25 mouse cellular contexts compared by ENCODE assay signal in genomic region chr17:79626241-79626816, GRCm38 (mm10). TPM values are rescaled to one million over a fixed set of nuclear protein-coding genes. Genes with fewer than 3 reads are reported as not detected.
DNase-seq lines count a peak whose midpoint lies in the region; ATAC-seq and TF ChIP-seq lines count a peak whose summit lies in the region.
"Had no signal": no experiment of that assay in that cellular context is flagged by ENCODE, and none has a peak within 500 bp of the region (broad histone marks: within the 10 kb centered on the region; RNA-seq: fewer than 3 reads in every experiment).

No protein-coding gene starts in this region.

- no peak for TF ChIP-seq POLR2A in kidney, adult 2 months (IDR thresholded peaks at IDR 0.05; ENCODE audit: low read depth, low read length)

- peak; percentile 67 for ATAC-seq in frontal cortex, adult (ENCODE audit: low TSS enrichment)
- ATAC-seq in kidney, postnatal 0 days (replicated peaks; ENCODE audit: low FRiP score, low read depth): no peak
- ATAC-seq: forebrain, embryonic 13.5 days; forebrain, embryonic 16.5 days; hindbrain, embryonic 16.5 days; intestine, embryonic 15.5 days; Patski had no signal

- H3K9ac ChIP-seq in kidney, postnatal 0 days (ENCODE audit: low read depth, low read length): no peak overlapping the region
- H3K9ac ChIP-seq: forebrain, embryonic 13.5 days; hindbrain, embryonic 13.5 days; intestine, embryonic 15.5 days had no signal

- H3K27ac ChIP-seq in kidney, postnatal 0 days: no peak overlapping the region
- no peak overlapping the region for H3K27ac ChIP-seq in kidney, adult 2 months (ENCODE audit: insufficient read depth, low read depth, low read length)
- H3K27ac ChIP-seq: forebrain, embryonic 10.5 days; forebrain, embryonic 13.5 days; hindbrain, embryonic 10.5 days; hindbrain, embryonic 13.5 days; intestine, embryonic 15.5 days had no signal

- no peak for DNase-seq in frontal cortex, postnatal 10 days (ENCODE audit: low spot score in 2 of 2)
- peak; percentile 22 for DNase-seq in kidney, postnatal 0 days (ENCODE audit: low spot score)
- no peak for DNase-seq in kidney, adult 2 months
- DNase-seq in R1 (ENCODE audit: low read depth, low spot score): peak; percentile 54
- DNase-seq in embryo, embryonic 11 days: no peak
- DNase-seq: adrenal gland, adult 2 months; adrenal gland, postnatal 14 days; cerebellum, adult 11-12 months; cerebellum, adult 8-10 months; cerebellum, postnatal 10 days; cerebellum, postnatal 36 days; gastrocnemius, postnatal 36 days; heart, postnatal 36 days had no signal

- H3K4me3 ChIP-seq in kidney, postnatal 0 days (replicated peaks; ENCODE audit: low read depth, low read length): no peak overlapping the region
- no peak overlapping the region for H3K4me3 ChIP-seq in kidney, adult 2 months (ENCODE audit: insufficient read depth, low read depth, low read length)
- H3K4me3 ChIP-seq: forebrain, embryonic 10.5 days; forebrain, embryonic 13.5 days; hindbrain, embryonic 10.5 days; hindbrain, embryonic 13.5 days; intestine, embryonic 15.5 days had no signal

- no peaks in the 10 kb centered on the region for H3K9me3 ChIP-seq in kidney, postnatal 0 days (replicated peaks; ENCODE audit: low read length)
- H3K9me3 ChIP-seq: forebrain, embryonic 10.5 days; forebrain, embryonic 13.5 days; G1E; hindbrain, embryonic 10.5 days; hindbrain, embryonic 13.5 days; intestine, embryonic 15.5 days had no signal

- H3K36me3 ChIP-seq in kidney, postnatal 0 days (ENCODE audit: insufficient read depth, low read length): no peaks in the 10 kb centered on the region
- no peaks in the 10 kb centered on the region; the same call in 1 of the 2 replicates for H3K36me3 ChIP-seq in kidney, adult 2 months (ENCODE audit: control insufficient read depth, insufficient read depth, low read length)
- H3K36me3 ChIP-seq: forebrain, embryonic 10.5 days; G1E; hindbrain, embryonic 10.5 days; hindbrain, embryonic 13.5 days; intestine, embryonic 15.5 days had no signal

- H3K4me1 ChIP-seq in kidney, postnatal 0 days (replicated peaks; ENCODE audit: insufficient read depth, low read length): no peaks in the 10 kb centered on the region
- H3K4me1 ChIP-seq in kidney, adult 2 months (ENCODE audit: control insufficient read depth, insufficient read depth, low read length): no peaks in the 10 kb centered on the region
- H3K4me1 ChIP-seq: forebrain, embryonic 10.5 days; forebrain, embryonic 13.5 days; hindbrain, embryonic 10.5 days; hindbrain, embryonic 13.5 days; intestine, embryonic 15.5 days had no signal

- WGBS in kidney, postnatal 0 days: 40% methylated on average over 12 of the region's 12 CpGs
- WGBS in kidney, adult 2 months: 52% methylated on average over 12 of the region's 12 CpGs

- H3K4me2 ChIP-seq in kidney, postnatal 0 days (ENCODE audit: low read length): no peak overlapping the region
- H3K4me2 ChIP-seq: forebrain, embryonic 13.5 days; heart, embryonic 11.5 days; hindbrain, embryonic 13.5 days; intestine, embryonic 15.5 days had no signal

- no peaks in the 10 kb centered on the region for H3K27me3 ChIP-seq in kidney, postnatal 0 days (ENCODE audit: insufficient read depth, low read length)
- H3K27me3 ChIP-seq in kidney, adult 2 months (replicated peaks; ENCODE audit: control insufficient read depth, insufficient read depth, low read length): no peaks in the 10 kb centered on the region
- H3K27me3 ChIP-seq: CH12.LX; forebrain, embryonic 13.5 days; hindbrain, embryonic 13.5 days; intestine, embryonic 15.5 days; Patski had no signal

- no peak for TF ChIP-seq CTCF in kidney, postnatal 0 days (IDR thresholded peaks at IDR 0.05; ENCODE audit: low read depth)
- TF ChIP-seq CTCF in kidney, adult 2 months (conservative IDR thresholded peaks at IDR 0.05; ENCODE audit: insufficient read depth, insufficient read length, low read depth, low read length): no peak

RNA-seq across cellular contexts. Expression of gene Rmdn2, which starts 14.7 kb away (rescaled TPM):
- polyA plus RNA-seq in kidney, postnatal 0 days (2015; fragmentation: Nextera tagmentation; extraction: Ambion mirVana): 12.1 and 15.2 TPM in 2 replicates
- polyA plus RNA-seq in kidney, adult 2 months (2012; rRNA removed): 1.9 TPM in 2 replicates

Comparison
In these comparisons a context has a peak if more than half of its experiments do, and no peak if none do; other contexts are left out.
1. DNase-seq: peak in kidney, postnatal 0 days (single experiment) and R1 (single experiment); none in frontal cortex, postnatal 10 days (0 of 2), kidney, adult 2 months (single experiment) and embryo, embryonic 11 days (single experiment).